Mouse (Mus musculus): Measurements from ENCODE around the gene Mylip. TPM values are rescaled to one million over a fixed set of nuclear protein-coding genes. Genes with fewer than 3 reads are reported as not detected.

Mylip gene
- total and polyA plus RNA-seq, 3 experiments: 10.5 to 27.1 (median 16.8) TPM

GRCm38 (mm10) chr13:45457459-45457858 lies 67.9 kb downstream of the Mylip start:
- Histone ChIP-seq H3K27ac (no peak overlapping the region), H3K36me3 (ENCODE audit: control insufficient read depth, insufficient read depth, low read length) (peaks cover 10% of the 10 kb centered on the region; the same call in 1 of the 2 replicates), H3K4me3 (no peak overlapping the region), H3K79me2 (replicated peaks; ENCODE audit: control insufficient read depth, insufficient read depth, low read length) (no peaks in the 10 kb centered on the region), H3K27me3 (ENCODE audit: control insufficient read depth, insufficient read depth, low read length) (no peaks in the 10 kb centered on the region), H3K9ac (ENCODE audit: low read depth, low read length) (no peak overlapping the region), H3K4me1 (ENCODE audit: control insufficient read depth, insufficient read depth, low read length) (peaks cover 9% of the 10 kb centered on the region)
- DNase-seq: no peak
- TF ChIP-seq POLR2A (IDR thresholded peaks at IDR 0.05; ENCODE audit: insufficient read depth, low read depth, low read length): no peak
- TF ChIP-seq CTCF (IDR thresholded peaks at IDR 0.05): no peak
- TF ChIP-seq EP300 (IDR thresholded peaks at IDR 0.05; ENCODE audit: insufficient read depth, low read depth, low read length): no peak
- intact Hi-C loops (cut with DNase I): no loop called here
- WGBS: 79% methylated on average over 7 of the region's 7 CpGs

- intact Hi-C loops (cut with DNase I): no loop called here
- DNase-seq: no peak
These were observed 70.6 kb downstream of the Mylip start for GRCm38 (mm10) chr13:45460177-45460576.

GRCm38 (mm10) chr13:45461370-45461958 lies 71.9 kb downstream of the Mylip start:
- H3K27ac ChIP-seq: no peak overlapping the region
- H3K79me2 ChIP-seq (replicated peaks; ENCODE audit: control insufficient read depth, insufficient read depth, low read length): no peaks in the 10 kb centered on the region
- 77% methylated on average over 14 of the region's 14 CpGs for WGBS
- H3K27me3 ChIP-seq (ENCODE audit: control insufficient read depth, insufficient read depth, low read length): no peaks in the 10 kb centered on the region
- TF ChIP-seq EP300 (IDR thresholded peaks at IDR 0.05; ENCODE audit: insufficient read depth, low read depth, low read length) (no peak), CTCF (IDR thresholded peaks at IDR 0.05) (no peak), POLR2A (IDR thresholded peaks at IDR 0.05; ENCODE audit: insufficient read depth, low read depth, low read length) (no peak)
- no peak for DNase-seq
- no peaks in the 10 kb centered on the region for H3K4me1 ChIP-seq (ENCODE audit: control insufficient read depth, insufficient read depth, low read length)
- no peaks in the 10 kb centered on the region for H3K36me3 ChIP-seq (ENCODE audit: control insufficient read depth, insufficient read depth, low read length)
- intact Hi-C loops (cut with DNase I): no loop called here
- no peak overlapping the region for H3K9ac ChIP-seq (ENCODE audit: low read depth, low read length)
- no peak overlapping the region for H3K4me3 ChIP-seq

More at GRCm38 (mm10) chr13:45460177-45460576, 70.6 kb downstream of the Mylip start:
- Histone ChIP-seq H3K4me3 (no peak overlapping the region), H3K4me1 (ENCODE audit: control insufficient read depth, insufficient read depth, low read length) (peaks cover 6% of the 10 kb centered on the region), H3K36me3 (ENCODE audit: control insufficient read depth, insufficient read depth, low read length) (peaks cover 4% of the 10 kb centered on the region; the same call in 1 of the 2 replicates), H3K27ac (no peak overlapping the region), H3K27me3 (ENCODE audit: control insufficient read depth, insufficient read depth, low read length) (no peaks in the 10 kb centered on the region), H3K79me2 (replicated peaks; ENCODE audit: control insufficient read depth, insufficient read depth, low read length) (no peaks in the 10 kb centered on the region), H3K9ac (ENCODE audit: low read depth, low read length) (no peak overlapping the region)
- no peak for TF ChIP-seq CTCF (IDR thresholded peaks at IDR 0.05)
- 76% methylated on average over 3 of the region's 3 CpGs for WGBS

Other genes with a start within 250 kb of the Mylip start
- 100 to 1,000 TPM; 139 to 158 TPM for gene Gmpr, start 117.7 kb downstream of the Mylip start, total RNA-seq (2021)
- 171 and 198 TPM in 2 replicates for gene Gmpr, start 117.7 kb downstream of the Mylip start, polyA plus RNA-seq (2012; rRNA removed)

Measured in heart, adult 2 months (tissue).